Mouse (Mus musculus): Measurements from ENCODE around the gene Hcfc1.

The Hcfc1 gene

DNA sequence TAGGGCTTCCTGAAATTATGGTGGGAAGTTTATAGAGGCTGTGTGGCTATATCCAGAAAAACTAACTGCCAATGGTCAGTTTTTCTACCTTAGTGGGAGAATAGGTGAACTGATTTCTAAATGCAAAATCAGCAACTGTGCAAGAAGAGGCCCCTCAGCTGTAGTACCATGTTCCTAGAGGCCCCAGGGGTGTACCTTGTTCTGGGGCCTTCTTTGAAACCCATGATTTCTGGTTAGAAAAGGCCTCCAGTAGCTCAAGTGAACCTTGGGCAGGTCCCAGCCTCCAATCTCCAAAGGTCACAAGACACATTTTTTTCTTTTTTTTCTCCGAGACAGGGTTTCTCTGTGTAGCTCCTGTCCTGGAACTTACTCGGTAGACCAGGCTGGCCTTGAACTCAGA lies 23.9 kb downstream of the Hcfc1 start:
- no peak for DNase-seq (ENCODE audit: low read depth in 1 of 2, low spot score in 2 of 2)

GRCm38 (mm10) chrX:73941860-73942259 lies 24.3 kb downstream of the Hcfc1 start:
- DNase-seq (ENCODE audit: low read depth in 1 of 2, low spot score in 2 of 2) = no peak

- no peak for DNase-seq (ENCODE audit: low read depth in 1 of 2, low spot score in 2 of 2)
Measured at GRCm38 (mm10) chrX:73931871-73932270, 34.3 kb downstream of the Hcfc1 start.

DNA sequence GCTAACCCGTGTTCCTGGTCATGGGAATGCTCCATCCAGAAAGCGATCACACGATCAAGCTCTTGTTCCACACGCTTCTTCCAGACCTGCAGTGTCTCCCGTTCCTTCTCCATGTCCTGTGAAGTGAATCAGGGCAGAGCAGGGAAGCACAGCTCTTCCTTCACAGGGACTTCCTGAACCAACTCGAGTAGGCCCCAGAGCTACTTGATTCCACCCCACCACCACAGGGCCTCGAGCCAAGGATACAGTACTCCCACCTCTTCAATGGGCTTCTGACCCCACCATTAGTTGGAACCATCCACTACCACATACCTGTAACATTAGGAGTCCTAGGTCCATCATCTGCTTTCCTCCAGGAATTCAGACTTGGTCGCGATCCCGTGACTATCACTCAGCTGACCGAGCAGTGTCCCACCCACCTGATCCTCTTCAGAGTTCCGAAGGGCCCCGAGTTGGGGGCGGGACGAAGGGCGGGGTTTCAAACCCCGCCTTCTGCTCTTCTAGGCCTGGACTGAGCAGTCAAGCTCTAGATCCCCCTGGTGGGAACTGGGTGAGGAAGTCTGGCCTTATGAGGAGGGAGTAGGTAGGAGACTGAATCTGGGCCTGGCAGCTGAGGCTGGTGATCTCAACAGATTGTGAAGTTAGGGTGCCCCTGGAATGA lies 35.6 kb downstream of the Hcfc1 start, which contains the start of gene Renbp:
Gene Renbp, minus strand, starts transcription at position 449 of the 661 bp plus-strand sequence.
- DNase-seq (ENCODE audit: low read depth in 1 of 2, low spot score in 2 of 2) = peak; percentile 18 to 53

DNA sequence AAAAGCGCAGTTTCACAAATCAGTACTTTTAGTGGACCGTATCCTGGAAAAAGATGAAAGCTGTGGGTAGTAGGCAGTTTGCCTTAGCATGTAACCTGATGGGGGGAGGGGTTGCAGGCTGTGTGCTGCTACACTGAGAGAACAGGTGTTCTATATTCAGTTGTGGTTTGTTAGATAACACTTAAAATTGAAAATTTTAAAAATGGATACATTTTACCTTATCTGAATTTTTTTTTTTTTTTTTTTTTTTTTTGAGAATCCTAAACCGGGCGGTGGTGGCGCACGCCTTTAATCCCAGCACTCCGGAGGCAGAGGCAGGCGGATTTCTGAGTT lies 43.6 kb downstream of the Hcfc1 start:
- DNase-seq (ENCODE audit: low read depth in 1 of 2, low spot score in 2 of 2) = no peak

GRCm38 (mm10) chrX:73921823-73922549 lies 44.2 kb downstream of the Hcfc1 start, which contains the start of the genes Arhgap4 and Naa10:
TSS of gene Arhgap4 (minus strand) at chrX:73921870.
TSS of gene Naa10 (minus strand) at chrX:73921944.
- DNase-seq (ENCODE audit: low read depth in 1 of 2, low spot score in 2 of 2) = peak; percentile 48 to 58

- DNase-seq (ENCODE audit: low read depth in 1 of 2, low spot score in 2 of 2) = no peak
Measured at GRCm38 (mm10) chrX:73921285-73921822, 44.8 kb downstream of the Hcfc1 start.

DNA sequence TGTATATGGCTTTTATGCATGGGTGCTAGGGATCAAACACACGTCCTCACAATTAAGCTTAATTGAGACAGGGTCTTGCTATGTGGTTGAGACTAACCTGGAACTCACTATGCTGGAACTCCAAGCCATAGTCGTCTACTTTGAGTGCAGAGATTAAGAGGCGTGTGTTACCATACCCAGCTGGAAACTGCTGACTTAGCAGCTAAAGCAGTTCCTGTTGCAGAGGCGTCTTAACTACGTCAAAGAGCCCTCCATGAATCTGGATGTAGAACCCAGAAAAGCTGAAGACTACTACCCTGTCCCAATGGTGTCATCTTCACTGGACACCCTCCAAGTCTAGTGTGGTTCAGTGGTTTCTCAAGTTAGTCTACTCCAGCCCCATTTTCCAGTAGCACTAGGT lies 47.5 kb downstream of the Hcfc1 start:
- DNase-seq (ENCODE audit: low read depth in 1 of 2, low spot score in 2 of 2) = no peak

- no peak for DNase-seq (ENCODE audit: low read depth in 1 of 2, low spot score in 2 of 2)
Measured at GRCm38 (mm10) chrX:73916945-73917344, 49.2 kb downstream of the Hcfc1 start.

DNA sequence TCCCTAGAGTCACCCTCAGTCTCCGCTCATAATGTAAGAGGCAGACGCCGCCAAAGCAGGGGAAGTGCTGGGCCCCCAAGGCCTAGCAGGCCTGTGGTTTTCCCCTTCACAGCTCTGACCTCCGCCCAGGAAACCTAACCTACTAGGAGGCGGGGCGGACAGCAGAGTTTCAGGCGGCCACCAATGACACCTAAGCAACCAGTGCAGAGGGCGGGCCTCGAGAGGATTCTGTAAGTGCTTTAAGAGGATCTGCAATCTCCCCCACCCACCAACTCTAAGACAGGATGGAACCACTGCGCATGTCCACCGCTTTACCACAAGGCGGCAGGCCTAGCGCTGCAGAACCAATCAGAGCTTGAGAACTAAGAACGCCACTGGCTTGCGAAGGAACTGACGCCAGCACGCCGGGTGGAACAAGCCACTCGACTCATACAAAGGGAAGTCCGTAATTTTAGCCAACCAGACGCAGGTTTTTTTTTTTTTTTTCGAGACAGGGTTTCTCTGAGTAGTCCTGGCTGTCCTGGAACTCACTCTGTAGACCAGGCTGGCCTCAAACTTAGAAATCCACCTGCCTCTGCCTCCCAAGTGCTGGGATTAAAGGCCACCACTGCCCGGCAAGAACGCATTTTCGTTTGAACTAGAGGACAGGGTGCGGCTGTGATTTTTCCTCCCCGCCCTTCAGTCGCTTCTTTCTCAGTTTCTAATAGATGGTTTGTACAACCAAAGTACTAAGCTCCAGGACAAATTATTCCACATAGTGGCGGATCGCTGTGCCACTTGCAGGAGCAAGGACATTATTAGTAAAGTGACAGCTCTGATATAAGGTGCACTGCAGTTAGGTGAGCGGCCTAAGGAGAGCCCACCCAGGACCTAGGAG lies 51.1 kb downstream of the Hcfc1 start:
- DNase-seq (ENCODE audit: low read depth in 1 of 2, low spot score in 2 of 2) = peak; percentile 74 to 87

DNA sequence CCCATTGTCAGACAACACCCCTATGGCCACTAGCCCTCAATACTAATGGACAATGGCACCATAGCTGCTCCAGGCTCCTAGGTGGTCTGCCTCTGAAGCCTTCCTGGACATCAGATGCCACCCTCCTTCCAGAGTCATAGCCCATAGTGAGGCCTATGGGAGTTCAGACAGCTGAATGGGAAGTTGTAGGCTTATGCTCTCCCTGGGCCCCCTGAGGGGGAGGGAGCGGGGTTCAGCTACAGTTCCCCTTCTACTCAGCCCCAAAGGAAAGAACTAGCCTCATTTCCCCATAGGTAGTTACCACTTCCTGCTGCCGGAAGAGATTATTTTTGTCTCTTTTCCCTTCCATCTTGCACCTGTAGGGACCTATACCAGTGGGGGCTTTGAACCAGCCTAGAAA lies 54.6 kb downstream of the Hcfc1 start:
- peak; percentile 19 to 34 for DNase-seq (ENCODE audit: low read depth in 1 of 2, low spot score in 2 of 2)

DNA sequence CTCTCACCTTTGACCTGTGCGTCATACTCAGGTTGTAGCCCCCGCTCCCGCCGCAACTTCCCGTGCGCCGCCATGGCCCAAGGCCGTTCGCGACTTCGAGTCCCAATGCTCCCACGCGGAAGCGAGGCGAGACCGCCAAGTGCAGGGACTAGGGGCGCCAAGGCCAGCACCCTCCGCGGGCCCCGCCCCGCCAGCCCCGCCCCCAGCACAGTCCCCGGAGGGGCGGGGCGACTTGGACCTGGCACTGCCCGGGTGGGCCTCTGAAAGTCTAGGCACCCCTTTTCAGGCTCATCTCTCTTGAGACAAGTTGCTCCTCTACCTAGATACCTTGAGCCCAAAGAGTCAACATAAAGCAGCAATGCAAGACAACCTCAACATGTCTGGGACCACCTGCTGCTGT lies 55.0 kb downstream of the Hcfc1 start:
- peak in 1 of 2 experiments; percentile 13 for DNase-seq (ENCODE audit: low read depth in 1 of 2, low spot score in 2 of 2)

DNA sequence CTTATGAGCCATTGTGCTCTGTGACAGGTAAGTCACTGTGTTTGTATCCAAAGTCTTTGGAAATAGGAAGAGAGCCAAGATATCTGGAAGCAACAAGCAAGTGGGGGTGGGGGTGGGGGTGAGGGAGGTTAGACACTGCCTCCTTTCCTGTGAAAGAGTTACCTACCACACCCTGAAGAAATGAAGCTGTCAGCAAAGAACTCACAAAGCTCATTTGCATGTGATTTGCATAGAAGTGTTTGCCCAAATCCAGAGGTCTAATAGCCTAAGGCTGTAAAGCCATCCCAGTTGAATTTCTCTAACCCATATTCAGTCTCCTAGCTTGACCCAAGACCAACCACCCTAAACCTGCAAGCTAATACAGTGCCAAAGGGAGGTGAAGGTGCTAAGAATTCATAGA lies 55.7 kb downstream of the Hcfc1 start:
- no peak for DNase-seq (ENCODE audit: low read depth in 1 of 2, low spot score in 2 of 2)

- DNase-seq (ENCODE audit: low read depth in 1 of 2, low spot score in 2 of 2) = no peak
Measured at GRCm38 (mm10) chrX:73910049-73910448, 56.1 kb downstream of the Hcfc1 start.

DNA sequence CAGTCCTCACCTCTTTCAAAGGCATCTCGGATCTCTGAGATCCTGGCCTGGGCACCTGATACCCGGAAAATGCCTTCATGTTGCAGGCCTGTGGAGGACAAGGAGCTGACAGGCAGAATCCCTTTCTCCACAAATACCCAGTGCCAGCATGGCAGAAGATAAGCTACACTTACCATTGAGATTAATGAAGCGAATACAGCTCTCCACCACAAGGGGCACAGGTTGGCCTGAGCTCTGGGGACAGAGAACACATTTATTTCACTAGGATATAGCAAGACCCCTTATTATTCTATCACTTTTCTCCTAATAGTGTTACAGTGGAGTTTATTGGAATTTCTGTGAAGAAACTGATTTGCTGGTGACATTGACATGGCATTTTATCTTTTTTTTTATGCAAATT lies 68.2 kb downstream of the Hcfc1 start:
- no peak for DNase-seq (ENCODE audit: low read depth in 1 of 2, low spot score in 2 of 2)

DNA sequence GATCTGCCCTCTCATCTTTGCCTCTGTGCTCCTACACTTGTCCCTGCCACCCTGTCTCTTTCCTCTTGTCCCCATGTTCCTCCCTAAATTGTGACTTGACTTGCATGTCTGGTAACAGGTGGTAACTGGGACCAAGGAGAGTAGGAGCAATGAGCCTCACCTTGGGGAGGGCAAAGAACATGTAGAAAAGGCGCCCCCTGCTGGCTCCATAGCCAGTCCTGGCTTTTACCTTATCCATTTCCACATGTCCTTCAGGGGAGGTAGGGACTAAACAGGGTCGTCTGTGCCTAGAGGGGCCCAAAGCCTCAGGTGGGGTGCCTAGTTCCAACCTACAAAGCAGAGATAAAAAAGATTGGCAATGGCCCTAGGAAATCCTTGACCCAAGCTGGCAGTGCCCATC lies 70.4 kb downstream of the Hcfc1 start, which contains the start of gene L1cam:
Gene L1cam, minus strand, starts transcription at position 387 of the 400 bp plus-strand sequence.
- DNase-seq (ENCODE audit: low read depth in 1 of 2, low spot score in 2 of 2) = no peak

DNA sequence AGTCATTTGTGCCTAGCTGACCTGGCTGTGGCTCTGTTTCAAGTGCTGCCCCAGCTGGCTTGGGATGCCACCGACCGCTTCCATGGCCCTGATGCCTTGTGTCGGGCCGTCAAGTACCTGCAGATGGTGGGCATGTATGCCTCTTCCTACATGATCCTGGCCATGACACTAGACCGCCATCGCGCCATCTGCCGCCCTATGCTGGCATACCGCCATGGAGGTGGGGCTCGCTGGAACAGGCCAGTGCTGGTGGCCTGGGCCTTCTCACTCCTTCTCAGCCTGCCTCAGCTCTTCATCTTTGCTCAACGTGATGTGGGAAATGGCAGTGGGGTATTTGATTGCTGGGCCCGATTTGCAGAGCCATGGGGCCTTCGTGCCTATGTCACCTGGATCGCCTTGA lies 73.3 kb downstream of the Hcfc1 start:
- DNase-seq (ENCODE audit: low read depth in 1 of 2, low spot score in 2 of 2) = no peak

Data from monocyte, adult 2 months (primary cell).